In the genomic region with DNA sequence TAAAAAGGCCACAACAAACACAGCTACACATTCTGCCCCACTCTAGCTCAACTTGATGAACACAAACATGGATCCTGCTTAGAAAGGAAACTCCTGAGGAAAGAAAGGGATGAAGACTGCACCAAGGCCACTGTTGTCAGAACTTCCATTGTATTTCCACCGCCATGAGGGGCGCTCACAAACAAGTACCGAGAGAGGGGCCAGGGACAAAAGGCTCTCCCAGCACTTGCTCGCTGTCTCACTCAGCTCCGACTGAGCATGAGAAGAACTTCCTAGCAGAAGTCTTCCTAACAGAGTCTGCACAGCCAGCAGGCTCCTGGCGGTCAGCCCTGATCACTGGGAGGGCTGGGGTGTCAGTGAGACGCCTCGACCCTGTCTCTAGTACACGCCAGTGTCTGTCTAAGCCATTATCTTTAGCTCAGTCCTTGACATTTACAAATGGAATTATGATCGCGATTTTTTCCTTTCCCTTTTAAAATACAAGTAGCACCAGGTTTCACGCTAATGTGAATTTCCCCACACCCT, we compare ENCODE assay signal across 14 mouse cellular contexts. TPM values are rescaled to one million over a fixed set of nuclear protein-coding genes. Genes with fewer than 3 reads are reported as not detected.
A peak's percentile ranks its signal among the peaks of the same experiment; 100 is the strongest.
DNase-seq lines count a peak whose midpoint lies in the region; ATAC-seq and TF ChIP-seq lines count a peak whose summit lies in the region.
"Had no signal": no experiment of that assay in that cellular context is flagged by ENCODE, and none has a peak within 500 bp of the region (broad histone marks: within the 10 kb centered on the region; RNA-seq: fewer than 3 reads in every experiment).

No protein-coding gene starts in this region.

- H3K4me3 ChIP-seq in hindbrain, embryonic 15.5 days = no peak overlapping the region
- no peak overlapping the region for H3K4me3 ChIP-seq in hindbrain, embryonic 16.5 days (ENCODE audit: low read length)
- H3K4me3 ChIP-seq in heart, postnatal 0 days (ENCODE audit: low read depth, low read length) = no peak overlapping the region
- H3K4me3 ChIP-seq: embryonic facial prominence, embryonic 15.5 days; intestine, embryonic 15.5 days; myocyte; stomach, embryonic 15.5 days had no signal

- H3K27ac ChIP-seq in hindbrain, embryonic 15.5 days (replicated peaks) = 0 out of 2 replicates have a peak overlapping the region, but pooled peaks have one; percentile 25
- no peak overlapping the region for H3K27ac ChIP-seq in hindbrain, embryonic 16.5 days (ENCODE audit: low read depth, low read length)
- H3K27ac ChIP-seq in heart, postnatal 0 days (ENCODE audit: low read depth) = peak overlapping the region; percentile 18
- H3K27ac ChIP-seq: embryonic facial prominence, embryonic 15.5 days; intestine, embryonic 15.5 days; stomach, embryonic 15.5 days had no signal

- TF ChIP-seq CTCF in heart, postnatal 0 days (IDR thresholded peaks at IDR 0.05; ENCODE audit: low read depth) = no peak

- intact Hi-C loops in left cerebral cortex, postnatal 36 days (cut with DNase I) = no loop called here

- no peaks in the 10 kb centered on the region for H3K9me3 ChIP-seq in hindbrain, embryonic 15.5 days
- no peaks in the 10 kb centered on the region for H3K9me3 ChIP-seq in hindbrain, embryonic 16.5 days (ENCODE audit: control insufficient read depth, low read length)
- H3K9me3 ChIP-seq in heart, postnatal 0 days (replicated peaks; ENCODE audit: control insufficient read depth, low read length) = no peaks in the 10 kb centered on the region
- H3K9me3 ChIP-seq: embryonic facial prominence, embryonic 15.5 days; intestine, embryonic 15.5 days; stomach, embryonic 15.5 days had no signal

- 53% methylated on average over 12 of the region's 12 CpGs for WGBS in hindbrain, embryonic 15.5 days
- 57% methylated on average over 12 of the region's 12 CpGs for WGBS in hindbrain, embryonic 16.5 days
- WGBS in heart, postnatal 0 days = 52% methylated on average over 12 of the region's 12 CpGs

- peak; percentile 72 for DNase-seq in ovary, postnatal 36 days (ENCODE audit: low spot score)
- no peak for DNase-seq in ovary, postnatal 10 days (ENCODE audit: low spot score)
- DNase-seq in heart, postnatal 0 days (ENCODE audit: low spot score) = no peak
- no peak for DNase-seq in adipocyte (ENCODE audit: low spot score)
- no peak for DNase-seq in left cerebral cortex, postnatal 36 days (ENCODE audit: low spot score in 2 of 2)
- DNase-seq: cerebellum, adult 9-11 months had no signal

- no peaks in the 10 kb centered on the region for H3K4me1 ChIP-seq in hindbrain, embryonic 15.5 days (replicated peaks)
- H3K4me1 ChIP-seq in hindbrain, embryonic 16.5 days (ENCODE audit: control insufficient read depth, insufficient read depth, low read depth, low read length) = no peaks in the 10 kb centered on the region; the same call in 1 of the 2 replicates
- H3K4me1 ChIP-seq in heart, postnatal 0 days (ENCODE audit: control insufficient read depth, insufficient read depth) = peaks cover 16% of the 10 kb centered on the region

- H3K27me3 ChIP-seq in hindbrain, embryonic 15.5 days = no peaks in the 10 kb centered on the region
- no peaks in the 10 kb centered on the region for H3K27me3 ChIP-seq in hindbrain, embryonic 16.5 days (replicated peaks; ENCODE audit: control insufficient read depth, insufficient read depth, low read length)
- no peaks in the 10 kb centered on the region for H3K27me3 ChIP-seq in heart, postnatal 0 days (ENCODE audit: control insufficient read depth, insufficient read depth, low read length)
- H3K27me3 ChIP-seq: embryonic facial prominence, embryonic 15.5 days; intestine, embryonic 15.5 days; stomach, embryonic 15.5 days had no signal

- no peak for TF ChIP-seq EP300 in heart, postnatal 0 days (IDR thresholded peaks at IDR 0.05; ENCODE audit: low read depth)

- ATAC-seq in hindbrain, embryonic 15.5 days (ENCODE audit: low FRiP score, low read depth) = no peak
- ATAC-seq in hindbrain, embryonic 16.5 days = no peak
- ATAC-seq in heart, postnatal 0 days (ENCODE audit: insufficient read depth, low read depth) = no peak
- ATAC-seq: intestine, embryonic 15.5 days had no signal

- no peak overlapping the region for H3K4me2 ChIP-seq in hindbrain, embryonic 15.5 days
- H3K4me2 ChIP-seq in hindbrain, embryonic 16.5 days (ENCODE audit: low read length) = no peak overlapping the region
- H3K4me2 ChIP-seq in heart, postnatal 0 days (ENCODE audit: low read depth, low read length) = no peak overlapping the region
- H3K4me2 ChIP-seq: embryonic facial prominence, embryonic 15.5 days; intestine, embryonic 15.5 days; stomach, embryonic 15.5 days had no signal

- H3K36me3 ChIP-seq in hindbrain, embryonic 15.5 days = peaks cover 32% of the 10 kb centered on the region
- H3K36me3 ChIP-seq in hindbrain, embryonic 16.5 days (ENCODE audit: control insufficient read depth, insufficient read depth, low read length) = peaks cover 25% of the 10 kb centered on the region
- H3K36me3 ChIP-seq in heart, postnatal 0 days (replicated peaks; ENCODE audit: control insufficient read depth, insufficient read depth, low read length) = peaks cover 45% of the 10 kb centered on the region

- no peak overlapping the region for H3K9ac ChIP-seq in hindbrain, embryonic 15.5 days
- no peak overlapping the region for H3K9ac ChIP-seq in hindbrain, embryonic 16.5 days (ENCODE audit: low read depth, low read length)
- no peak overlapping the region for H3K9ac ChIP-seq in heart, postnatal 0 days (replicated peaks; ENCODE audit: low read depth, low read length)
- H3K9ac ChIP-seq: embryonic facial prominence, embryonic 15.5 days; intestine, embryonic 15.5 days; stomach, embryonic 15.5 days had no signal

RNA-seq across cellular contexts. Expression of a gene that starts 2.6 kb away (rescaled TPM):
- polyA plus RNA-seq in hindbrain, embryonic 15.5 days (2015; fragmentation: Nextera tagmentation; extraction: Ambion mirVana) = 0.51 TPM in 1 of 2 replicates, not detected in the other
- polyA plus RNA-seq in hindbrain, embryonic 16.5 days (2015; fragmentation: Nextera tagmentation; extraction: Ambion mirVana) = 0.32 TPM in 1 of 2 replicates, not detected in the other
- total RNA-seq in heart, postnatal 0 days (2014; rRNA removed; ENCODE audit: low replicate concordance) = 2.1 and 11.9 TPM in 2 replicates
- polyA plus RNA-seq in heart, postnatal 0 days (2015; fragmentation: Nextera tagmentation; extraction: Ambion mirVana) = not detected in 2 replicates
- 1 to 10 TPM in 1 of 2 experiments, not detected in 1; 2.9 TPM for total RNA-seq in left cerebral cortex, postnatal 36 days (2021)
- total RNA-seq: adrenal gland, postnatal 4 days had no signal
- polyA plus RNA-seq: embryonic facial prominence, embryonic 15.5 days; intestine, embryonic 15.5 days; liver, embryonic 16.5 days; stomach, embryonic 15.5 days had no signal

RNA-seq across cellular contexts. Expression of a gene that starts 18.1 kb away (rescaled TPM):
- polyA plus RNA-seq in hindbrain, embryonic 15.5 days (2015; fragmentation: Nextera tagmentation; extraction: Ambion mirVana) = 8.2 and 9.9 TPM in 2 replicates
- 6.5 and 6.7 TPM in 2 replicates for polyA plus RNA-seq in hindbrain, embryonic 16.5 days (2015; fragmentation: Nextera tagmentation; extraction: Ambion mirVana)
- total RNA-seq in heart, postnatal 0 days (2014; rRNA removed; ENCODE audit: low replicate concordance) = 43.3 and 52.9 TPM in 2 replicates
- polyA plus RNA-seq in heart, postnatal 0 days (2015; fragmentation: Nextera tagmentation; extraction: Ambion mirVana) = 5.6 and 7.0 TPM in 2 replicates
- total RNA-seq in left cerebral cortex, postnatal 36 days (2021) = 10 to 100 TPM; 90.7 to 91.7 TPM

RNA-seq across cellular contexts. Expression of a gene that starts 40.5 kb away (rescaled TPM):
- 13.8 and 15.1 TPM in 2 replicates for polyA plus RNA-seq in hindbrain, embryonic 15.5 days (2015; fragmentation: Nextera tagmentation; extraction: Ambion mirVana)
- polyA plus RNA-seq in hindbrain, embryonic 16.5 days (2015; fragmentation: Nextera tagmentation; extraction: Ambion mirVana) = 11.0 and 12.6 TPM in 2 replicates
- 28.2 and 32.8 TPM in 2 replicates for total RNA-seq in heart, postnatal 0 days (2014; rRNA removed; ENCODE audit: low replicate concordance)
- 10.9 and 11.5 TPM in 2 replicates for polyA plus RNA-seq in heart, postnatal 0 days (2015; fragmentation: Nextera tagmentation; extraction: Ambion mirVana)
- total RNA-seq in left cerebral cortex, postnatal 36 days (2021) = 10 to 100 TPM; 39.4 to 44.1 TPM

RNA-seq across cellular contexts. Expression of a gene that starts 59.1 kb away (rescaled TPM):
- 0.19 and 0.28 TPM in 2 replicates for polyA plus RNA-seq in hindbrain, embryonic 15.5 days (2015; fragmentation: Nextera tagmentation; extraction: Ambion mirVana)
- polyA plus RNA-seq in hindbrain, embryonic 16.5 days (2015; fragmentation: Nextera tagmentation; extraction: Ambion mirVana) = 0.54 and 0.81 TPM in 2 replicates
- total RNA-seq in heart, postnatal 0 days (2014; rRNA removed; ENCODE audit: low replicate concordance) = 12.8 and 56.2 TPM in 2 replicates
- polyA plus RNA-seq in heart, postnatal 0 days (2015; fragmentation: Nextera tagmentation; extraction: Ambion mirVana) = 17.9 and 20.6 TPM in 2 replicates
- total RNA-seq in left cerebral cortex, postnatal 36 days (2021) = 1 to 10 TPM; 3.0 to 4.3 TPM
